Mouse (Mus musculus) naive thymus-derived CD4-positive, alpha-beta T cell, adult 5 months (primary cell): ENCODE measurements around the gene Gm9573. TPM values are rescaled to one million over a fixed set of nuclear protein-coding genes. Genes with fewer than 3 reads are reported as not detected.

Experiments used
- polyA plus RNA-seq: library from polyadenylated mRNA; unstranded; fragments of 100-300 nt; shearing (Covaris generic); gene quantifications from one replicate; pipeline ENCODE4 v1.2.1, GENCODE M21; 2017

Gm9573 gene
- not detected for polyA plus RNA-seq

DNA sequence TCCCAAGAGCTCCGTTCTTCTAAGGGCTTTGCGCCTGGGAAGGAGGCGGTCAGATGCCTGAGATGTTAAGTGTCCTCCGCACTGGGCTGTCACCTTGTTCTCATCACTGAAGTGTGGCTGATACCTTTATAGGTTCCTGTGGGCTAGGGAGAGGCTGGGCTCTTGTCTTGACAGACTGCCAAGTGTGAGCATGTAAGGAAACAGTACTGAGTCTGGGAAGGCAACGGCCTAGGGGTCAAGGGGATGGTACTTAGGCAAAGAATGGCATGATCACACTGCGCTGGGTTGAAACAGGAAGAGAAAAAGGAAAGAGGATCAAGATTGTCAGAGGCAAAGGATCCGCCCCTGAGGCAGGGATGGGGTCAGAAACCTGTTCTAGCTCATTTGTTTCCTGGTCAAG, at the start of gene Gm9573:
Gene Gm9573, minus strand, starts transcription at position 101 of the 400 bp plus-strand sequence.

DNA sequence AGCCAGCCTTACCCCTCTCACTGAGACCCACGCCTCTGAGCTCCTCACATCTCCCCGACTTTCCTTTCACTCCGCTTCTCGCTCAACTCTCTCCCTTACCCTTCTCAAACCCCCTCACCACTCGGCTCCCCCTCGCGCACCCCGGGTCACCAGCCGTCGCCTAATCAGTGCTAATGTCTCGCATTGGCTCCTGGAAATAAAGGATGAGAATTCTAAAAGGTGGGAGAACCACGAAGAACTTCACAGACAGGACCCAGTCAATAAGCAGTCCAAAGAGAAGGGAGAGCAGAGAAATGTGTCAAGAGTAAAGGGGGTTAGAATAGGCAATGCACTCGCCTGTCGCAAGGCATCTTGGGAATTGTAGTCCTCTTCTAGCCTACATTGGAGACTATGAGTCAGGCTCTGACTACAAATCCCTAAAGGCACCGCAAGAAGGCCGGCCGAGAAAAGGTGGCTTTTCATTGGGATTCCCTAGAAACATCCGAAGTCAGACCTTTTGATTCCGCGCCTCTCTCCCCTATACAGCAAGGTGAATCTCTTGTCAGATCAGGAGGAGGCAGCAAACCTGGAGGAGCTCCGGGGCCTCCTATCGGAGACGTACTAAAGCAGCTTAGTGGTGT, 47.1 kb upstream of the Gm9573 start, which contains the start of gene Gtf2h4:
Gene Gtf2h4, minus strand, starts transcription at position 324 of the 620 bp plus-strand sequence.

DNA sequence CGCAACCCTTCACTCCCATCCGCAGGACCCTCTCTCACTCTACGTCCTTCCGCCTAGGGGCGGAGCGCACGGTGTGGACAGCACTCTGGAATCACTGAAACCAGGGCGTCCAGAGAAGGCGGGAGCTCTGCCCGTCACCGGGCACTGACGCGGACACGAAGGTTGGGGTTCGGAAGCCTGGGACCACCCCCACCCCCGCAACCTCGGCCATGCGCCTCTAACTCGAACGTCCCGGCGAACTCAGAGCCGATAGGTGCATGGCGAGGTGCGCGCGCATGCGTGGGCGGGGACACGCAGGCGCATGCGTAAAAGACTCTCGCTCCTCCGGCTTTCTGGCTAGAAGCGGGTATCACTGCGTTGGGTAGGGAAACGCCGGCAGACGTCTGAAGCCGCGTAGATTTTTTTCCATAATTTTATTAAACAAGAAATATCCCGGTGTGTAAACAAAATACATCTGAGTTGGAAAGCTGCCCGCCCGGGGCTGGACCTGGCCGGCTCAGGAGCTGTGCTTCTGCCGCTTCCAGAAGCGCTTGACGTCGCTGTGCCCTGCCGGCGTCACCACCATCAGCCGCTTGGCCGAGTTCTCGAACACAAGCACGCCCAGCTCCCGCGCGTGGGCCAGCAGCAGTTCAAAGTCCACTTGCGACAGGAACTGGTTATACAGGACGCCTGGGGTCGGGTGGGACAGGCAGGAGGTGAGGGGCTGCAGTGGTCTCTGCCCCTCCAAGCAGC, 41.1 kb upstream of the Gm9573 start, which contains the start of gene Vars2:
Gene Vars2, minus strand, starts transcription at position 259 of the 732 bp plus-strand sequence.

DNA sequence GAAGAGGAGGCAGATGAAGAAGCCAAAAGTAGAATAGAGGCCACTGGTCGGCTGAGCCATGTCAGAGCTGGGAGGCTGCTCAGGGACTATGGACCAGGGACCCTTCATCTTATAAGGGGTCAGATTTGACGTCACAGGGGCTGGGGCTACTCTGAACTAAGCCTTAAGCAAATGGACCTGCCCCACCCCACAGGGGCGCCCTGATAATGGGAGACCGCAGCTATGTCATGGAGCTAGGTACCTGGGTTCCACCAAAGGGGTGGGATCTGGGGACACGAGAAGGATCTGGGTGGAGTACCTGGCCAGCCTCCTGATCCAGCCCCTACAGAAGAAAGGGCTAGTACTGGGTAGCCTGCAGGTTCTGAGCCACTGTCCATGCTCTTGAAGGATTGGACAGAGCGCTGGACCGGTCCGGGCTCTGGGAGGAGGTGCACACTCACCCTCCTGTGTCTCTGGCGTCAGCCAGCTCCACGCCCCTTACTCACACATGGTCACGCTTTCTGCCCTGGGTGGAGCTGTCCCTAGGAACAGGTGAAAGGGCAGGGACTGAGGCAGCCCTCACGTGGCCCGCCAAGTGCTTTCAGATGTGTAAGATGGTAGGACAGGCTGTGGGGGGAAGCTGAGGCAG, 17.3 kb upstream of the Gm9573 start, which contains the start of gene Mucl3:
Gene Mucl3, minus strand, starts transcription at position 87 of the 628 bp plus-strand sequence.

DNA sequence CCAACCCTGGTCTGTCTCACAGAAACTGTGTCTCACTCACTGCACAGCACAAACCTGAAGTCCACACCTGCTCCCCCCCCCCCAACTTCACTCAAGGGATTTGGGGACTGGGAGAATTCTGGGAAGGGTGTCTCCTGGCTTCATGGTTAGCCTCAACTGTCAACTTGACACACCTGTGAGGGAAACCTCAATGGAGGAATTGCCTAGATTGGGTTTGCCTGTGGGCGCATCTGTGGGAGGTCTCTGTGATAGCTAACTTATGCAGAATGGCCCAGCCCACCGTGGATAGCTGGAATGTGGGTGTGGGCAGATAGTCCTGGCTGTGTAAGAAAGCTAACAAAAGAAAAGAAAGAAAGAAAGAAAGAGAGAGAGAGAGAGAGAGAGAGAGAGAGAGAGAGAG, 25.2 kb downstream of the Gm9573 start, which contains the start of gene Sfta2:
Gene Sfta2, plus strand, starts transcription at position 301 of the 400 bp plus-strand sequence.

Other genes with a start within 250 kb of the Gm9573 start
- 50.9 TPM for gene H2-Q4, start 247.0 kb downstream of the Gm9573 start, polyA plus RNA-seq
- 505 TPM for gene H2-Q6, start 201.8 kb downstream of the Gm9573 start, polyA plus RNA-seq
- gene H2-Q7, start 187.5 kb downstream of the Gm9573 start, polyA plus RNA-seq: 1,681 TPM
- 24.6 TPM for gene H2-Q10, start 156.5 kb downstream of the Gm9573 start, polyA plus RNA-seq
- gene Pou5f1, start 120.6 kb downstream of the Gm9573 start, polyA plus RNA-seq: not detected
- 8.0 TPM for gene Tcf19, start 109.8 kb downstream of the Gm9573 start, polyA plus RNA-seq
- 2.9 TPM for gene Cchcr1, start 109.5 kb downstream of the Gm9573 start, polyA plus RNA-seq
- gene Psors1c2, start 93.4 kb downstream of the Gm9573 start, polyA plus RNA-seq: not detected
- gene Cdsn, start 74.5 kb downstream of the Gm9573 start, polyA plus RNA-seq: not detected
- not detected for gene 2300002M23Rik, start 59.2 kb downstream of the Gm9573 start, polyA plus RNA-seq
- not detected for gene Sfta2, start 25.1 kb downstream of the Gm9573 start, polyA plus RNA-seq
- gene Mucl3, start 17.1 kb upstream of the Gm9573 start, polyA plus RNA-seq: not detected
- 26.4 TPM for gene Vars2, start 41.0 kb upstream of the Gm9573 start, polyA plus RNA-seq
- 16.5 TPM for gene Gtf2h4, start 47.1 kb upstream of the Gm9573 start, polyA plus RNA-seq
- 10.6 TPM for gene Ddr1, start 78.0 kb upstream of the Gm9573 start, polyA plus RNA-seq
- gene Ier3, start 195.0 kb upstream of the Gm9573 start, polyA plus RNA-seq: not detected
- gene Flot1, start 196.6 kb upstream of the Gm9573 start, polyA plus RNA-seq: 40.9 TPM
- 73.9 TPM for gene Tubb5, start 211.7 kb upstream of the Gm9573 start, polyA plus RNA-seq
- 12.0 TPM for gene Mdc1, start 214.9 kb upstream of the Gm9573 start, polyA plus RNA-seq
- gene Nrm, start 234.7 kb upstream of the Gm9573 start, polyA plus RNA-seq: 25.9 TPM
- 297 TPM for gene Ppp1r18, start 239.0 kb upstream of the Gm9573 start, polyA plus RNA-seq